Mouse (Mus musculus) forebrain, embryonic 14.5 days (tissue): ENCODE measurements around the gene Hoxa2. TPM values are rescaled to one million over a fixed set of nuclear protein-coding genes. Genes with fewer than 3 reads are reported as not detected.

Source experiments
- ATAC-seq: fragments of 200-750 bp; cut with Nextera tagmentation; 2 replicates; pipeline ENCODE4 v1.8.0; 2017; ENCODE audit warnings: mild to moderate bottlenecking, moderate library complexity
- DNase-seq: peaks from one replicate; pipeline ENCODE4 v3.0.0-alpha.2; 2015; ENCODE audit warnings: low spot score
- H3K27ac ChIP-seq: fragments of 300-500 bp; sonication (generic); 2 replicates; pipeline ENCODE4 v1.5.1; 2014; ENCODE audit warnings: low read depth, mild to moderate bottlenecking, control low read depth, low read length, moderate library complexity
- H3K27me3 ChIP-seq: fragments of 300-500 bp; sonication (generic); replicated peaks from 2 replicates; pipeline ENCODE4 v1.6.1; 2014; ENCODE audit warnings: low read length, control low read depth, mixed read lengths; ENCODE audit not compliant: control insufficient read depth, insufficient read depth
- H3K36me3 ChIP-seq: fragments of 300-500 bp; sonication (generic); 2 replicates; pipeline ENCODE4 v1.6.1; 2014; ENCODE audit warnings: low read length, control low read depth; ENCODE audit not compliant: control insufficient read depth, insufficient read depth
- H3K4me1 ChIP-seq: fragments of 300-500 bp; sonication (generic); 2 replicates; pipeline ENCODE4 v1.6.1; 2014; ENCODE audit warnings: antibody characterized with exemption, low read length, control low read depth; ENCODE audit not compliant: control insufficient read depth, insufficient read depth
- H3K4me2 ChIP-seq: fragments of 300-500 bp; sonication (generic); 2 replicates; pipeline ENCODE4 v1.6.1; 2014; ENCODE audit warnings: mild to moderate bottlenecking, control low read depth, low read length
- H3K4me3 ChIP-seq: fragments of 300-500 bp; sonication (generic); 2 replicates; pipeline ENCODE4 v1.5.1; 2014; ENCODE audit warnings: low read depth, low read length, control low read depth
- H3K9ac ChIP-seq: fragments of 300-500 bp; sonication (generic); 2 replicates; pipeline ENCODE4 v1.6.1; 2014; ENCODE audit warnings: mild to moderate bottlenecking, low read length, control low read depth, moderate library complexity
- H3K9me3 ChIP-seq: fragments of 300-500 bp; sonication (generic); replicated peaks from 2 replicates; pipeline ENCODE4 v1.6.1; 2016; ENCODE audit warnings: low read length, control low read depth, mixed read lengths; ENCODE audit not compliant: control insufficient read depth
- WGBS: fragments of 180-500 bp; shearing (Covaris S2); extraction: QIAGEN DNeasy Blood & Tissue Kit; methylation state at CpG from one replicate; pipeline ENCODE4 v1.1.7; 2014; 5-methylcytosine and 5-hydroxymethylcytosine counted together
- polyA plus RNA-seq: library from polyadenylated mRNA; unstranded; fragments of >200 nt; fragmentation: Nextera tagmentation; extraction: Ambion mirVana; gene quantifications from 2 replicates; pipeline ENCODE4 v1.2.1, GENCODE M21; 2014

Gene Hoxa2
- not detected in 2 replicates for polyA plus RNA-seq

GRCm38 (mm10) chr6:52164626-52165440, at the start of gene Hoxa2:
Gene Hoxa2 (minus strand): TSS chr6:52164831.
- no peaks in the 10 kb centered on the region for H3K9me3 ChIP-seq
- H3K27me3 ChIP-seq, result peaks cover 92% of the 10 kb centered on the region
- H3K4me1 ChIP-seq, result no peaks in the 10 kb centered on the region
- WGBS, result under 1% methylated on average over 25 of the region's 25 CpGs
- H3K27ac ChIP-seq, result no peak within 1 kb of the TSS
- no peaks in the 10 kb centered on the region for H3K36me3 ChIP-seq
- no peak for DNase-seq
- no peak for ATAC-seq
- H3K9ac ChIP-seq, result no peak within 1 kb of the TSS
- no peak within 1 kb of the TSS for H3K4me3 ChIP-seq
- no peak within 1 kb of the TSS for H3K4me2 ChIP-seq

- Histone ChIP-seq H3K4me2 (no peak overlapping the region), H3K27ac (no peak overlapping the region), H3K4me1 (peaks cover 6% of the 10 kb centered on the region; the same call in 1 of the 2 replicates), H3K4me3 (no peak overlapping the region), H3K9ac (no peak overlapping the region), H3K27me3 (peaks cover 98% of the 10 kb centered on the region), H3K36me3 (no peaks in the 10 kb centered on the region), H3K9me3 (no peaks in the 10 kb centered on the region)
- ATAC-seq, result no peak
- WGBS, result 9% methylated on average over 5 of the region's 5 CpGs
- DNase-seq, result no peak
These were observed 49.6 kb upstream of the Hoxa2 start for GRCm38 (mm10) chr6:52214271-52214670.

GRCm38 (mm10) chr6:52213119-52213986, 48.7 kb upstream of the Hoxa2 start, which contains the start of the genes Hoxa3 and Gm28308:
Gene Hoxa3 (minus strand): TSS chr6:52213336.
Gene Gm28308 (minus strand): TSS chr6:52213339.
- H3K9ac ChIP-seq, result no peak within 1 kb of the TSS
- WGBS, result 3% methylated on average over 38 of the region's 38 CpGs
- DNase-seq (no peak), ATAC-seq (no peak)
- H3K36me3 ChIP-seq, result no peaks in the 10 kb centered on the region
- H3K4me3 ChIP-seq, result no peak within 1 kb of the TSS
- peaks cover 98% of the 10 kb centered on the region for H3K27me3 ChIP-seq
- no peak within 1 kb of the TSS for H3K27ac ChIP-seq
- peaks cover 6% of the 10 kb centered on the region; the same call in 1 of the 2 replicates for H3K4me1 ChIP-seq
- no peak within 1 kb of the TSS for H3K4me2 ChIP-seq
- H3K9me3 ChIP-seq, result no peaks in the 10 kb centered on the region

GRCm38 (mm10) chr6:52212556-52213118, 48.0 kb upstream of the Hoxa2 start:
- Histone ChIP-seq H3K4me2 (no peak overlapping the region), H3K4me1 (peaks cover 6% of the 10 kb centered on the region; the same call in 1 of the 2 replicates), H3K27ac (no peak overlapping the region)

GRCm38 (mm10) chr6:52211961-52212360, 47.3 kb upstream of the Hoxa2 start:
- Histone ChIP-seq H3K27me3 (peaks cover 98% of the 10 kb centered on the region), H3K4me3 (no peak overlapping the region), H3K4me2 (no peak overlapping the region), H3K9ac (no peak overlapping the region), H3K4me1 (0 out of 2 replicates have a peak, but pooled peaks cover 1% of the 10 kb centered on the region), H3K36me3 (no peaks in the 10 kb centered on the region), H3K27ac (no peak overlapping the region), H3K9me3 (no peaks in the 10 kb centered on the region)
- no peak for ATAC-seq
- WGBS, result 6% methylated on average over 13 of the region's 13 CpGs
- DNase-seq, result no peak

More at GRCm38 (mm10) chr6:52212556-52213118, 48.0 kb upstream of the Hoxa2 start:
- Histone ChIP-seq H3K27me3 (peaks cover 98% of the 10 kb centered on the region), H3K4me3 (no peak overlapping the region), H3K9ac (no peak overlapping the region), H3K36me3 (no peaks in the 10 kb centered on the region), H3K9me3 (no peaks in the 10 kb centered on the region)
- no peak for ATAC-seq
- 2% methylated on average over 22 of the region's 22 CpGs for WGBS
- no peak for DNase-seq

GRCm38 (mm10) chr6:52211170-52211935, 46.7 kb upstream of the Hoxa2 start:
- no peak overlapping the region for H3K4me2 ChIP-seq
- no peaks in the 10 kb centered on the region for H3K9me3 ChIP-seq
- H3K27ac ChIP-seq, result no peak overlapping the region
- H3K27me3 ChIP-seq, result peaks cover 98% of the 10 kb centered on the region
- ATAC-seq (peak; percentile 73), DNase-seq (peak; percentile 88)
- no peaks in the 10 kb centered on the region for H3K4me1 ChIP-seq
- H3K4me3 ChIP-seq, result no peak overlapping the region
- H3K36me3 ChIP-seq, result no peaks in the 10 kb centered on the region
- 1% methylated on average over 37 of the region's 37 CpGs for WGBS
- H3K9ac ChIP-seq, result no peak overlapping the region

GRCm38 (mm10) chr6:52209685-52210046, 45.0 kb upstream of the Hoxa2 start:
- Histone ChIP-seq H3K4me1 (no peaks in the 10 kb centered on the region), H3K4me3 (no peak overlapping the region), H3K9ac (no peak overlapping the region), H3K36me3 (no peaks in the 10 kb centered on the region), H3K4me2 (no peak overlapping the region), H3K9me3 (no peaks in the 10 kb centered on the region), H3K27ac (no peak overlapping the region), H3K27me3 (peaks cover 97% of the 10 kb centered on the region)
- DNase-seq (no peak), ATAC-seq (no peak)
- 6% methylated on average over 12 of the region's 12 CpGs for WGBS
